Mouse (Mus musculus): ENCODE results near the gene Klf14. TPM values are rescaled to one million over a fixed set of nuclear protein-coding genes. Genes with fewer than 3 reads are reported as not detected.

Klf14 gene
- 0.40 and 0.54 TPM in 2 replicates for polyA plus RNA-seq (2015; fragmentation: Nextera tagmentation; extraction: Ambion mirVana)

DNA sequence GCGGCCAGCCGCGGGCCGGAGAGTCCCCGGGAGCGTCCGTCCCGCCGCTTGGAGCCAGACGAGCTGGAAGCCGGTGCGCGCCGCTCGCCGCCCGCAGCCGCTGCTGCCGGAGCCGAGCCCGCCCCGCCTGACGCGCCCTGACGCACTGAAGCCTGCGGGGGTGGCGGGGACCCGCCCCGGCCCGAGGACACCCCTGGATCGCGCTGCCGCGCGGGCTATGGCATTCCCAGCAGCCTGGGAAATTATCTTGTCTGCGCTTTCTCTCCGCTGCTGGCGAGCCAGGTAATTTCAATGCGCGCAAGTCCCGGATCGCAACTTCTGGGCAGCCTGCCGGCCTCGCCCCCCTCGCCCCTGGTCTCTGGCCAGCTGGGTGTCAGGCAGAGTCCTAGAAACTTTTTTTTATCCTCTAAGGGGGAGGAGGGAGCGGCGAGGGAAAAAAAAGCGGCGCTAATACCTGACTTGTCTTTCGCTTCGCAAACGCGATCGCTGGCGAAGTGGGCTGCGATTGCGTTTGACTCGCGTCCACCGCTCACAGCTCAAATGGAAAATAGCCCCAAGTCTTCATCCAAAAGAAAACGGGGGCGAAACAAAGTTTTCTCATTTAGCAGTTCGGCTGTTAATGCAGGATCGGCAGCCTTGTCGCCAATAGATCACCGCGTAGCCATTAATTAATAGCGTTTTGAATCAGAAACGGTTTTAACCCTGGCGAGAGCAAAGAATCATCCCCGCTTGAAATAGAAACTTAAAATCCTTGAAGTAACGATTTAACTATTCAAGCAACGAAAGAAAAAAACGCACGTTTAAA lies at the start of gene Klf14:
Klf14 (minus strand) TSS at position 343 of the 805 bp plus-strand sequence.
- H3K9ac ChIP-seq: no peak within 1 kb of the TSS
- peaks cover 72% of the 10 kb centered on the region for H3K27me3 ChIP-seq
- H3K4me1 ChIP-seq (replicated peaks): no peaks in the 10 kb centered on the region
- H3K27ac ChIP-seq (replicated peaks): no peak within 1 kb of the TSS
- H3K9me3 ChIP-seq (replicated peaks): peaks cover 5% of the 10 kb centered on the region
- ATAC-seq (ENCODE audit: insufficient read depth): no peak
- H3K4me2 ChIP-seq: peak within 1 kb of the TSS; percentile 60
- no peaks in the 10 kb centered on the region for H3K36me3 ChIP-seq (replicated peaks)
- 1% methylated on average over 75 of the region's 75 CpGs for WGBS (ENCODE audit: insufficient replicate concordance)
- H3K4me3 ChIP-seq (replicated peaks): peak within 1 kb of the TSS; percentile 47

DNA sequence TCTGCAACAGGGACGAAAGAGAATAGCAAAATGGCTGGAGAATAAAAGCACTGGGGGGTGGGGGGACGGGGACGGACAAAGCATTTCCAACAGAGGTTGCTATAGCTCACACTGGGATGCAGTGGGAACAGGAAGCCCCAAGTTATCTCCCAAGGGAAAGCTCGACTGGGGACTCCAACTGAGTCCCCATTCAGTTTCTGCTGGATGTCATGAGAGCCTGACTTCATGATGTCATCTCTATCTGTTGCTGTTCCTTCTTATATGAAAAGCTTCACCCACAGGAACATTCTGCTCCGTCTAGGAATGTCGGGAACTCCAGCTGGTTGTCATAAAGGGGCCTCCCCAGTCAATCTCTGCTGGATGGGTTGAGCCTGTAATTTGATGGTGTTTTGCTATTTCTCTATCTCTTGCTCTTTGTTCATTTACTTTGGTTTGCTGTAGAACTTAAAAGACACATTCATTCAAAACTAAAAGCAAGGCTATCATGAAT lies 47.3 kb upstream of the Klf14 start:
- 53% methylated on average over 6 of the region's 6 CpGs for WGBS (ENCODE audit: insufficient replicate concordance)
- no peak overlapping the region for H3K4me3 ChIP-seq (replicated peaks)
- ATAC-seq (ENCODE audit: insufficient read depth): no peak

DNA sequence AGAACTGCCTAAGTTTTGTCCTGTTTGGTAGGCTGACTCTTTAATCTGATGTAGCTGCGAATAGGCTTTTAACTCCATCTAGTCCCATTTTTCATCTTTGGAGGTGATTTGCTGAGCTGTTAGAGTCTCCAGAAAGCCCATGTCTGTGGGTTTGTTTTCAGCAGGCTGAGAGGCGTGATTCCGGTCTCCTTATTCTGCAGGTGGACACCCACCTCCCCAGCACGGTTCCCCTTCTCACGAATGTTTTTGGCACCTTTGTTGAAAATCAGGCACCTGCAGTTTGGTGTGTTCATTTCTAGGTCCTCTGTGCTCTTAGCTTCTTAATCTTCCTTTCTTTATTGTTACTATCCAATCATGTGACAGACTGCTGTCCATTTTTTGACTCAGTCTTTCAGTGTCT lies 27.5 kb upstream of the Klf14 start:
- Histone ChIP-seq H3K4me1 (replicated peaks) (no peaks in the 10 kb centered on the region; the same call in 1 of the 2 replicates), H3K9me3 (replicated peaks) (no peaks in the 10 kb centered on the region), H3K4me2 (no peak overlapping the region), H3K27me3 (0 out of 2 replicates have a peak, but pooled peaks cover 2% of the 10 kb centered on the region), H3K9ac (no peak overlapping the region), H3K36me3 (replicated peaks) (no peaks in the 10 kb centered on the region), H3K27ac (replicated peaks) (no peak overlapping the region), H3K4me3 (replicated peaks) (no peak overlapping the region)
- 71% methylated on average over 5 of the region's 5 CpGs for WGBS (ENCODE audit: insufficient replicate concordance)
- ATAC-seq (ENCODE audit: insufficient read depth): no peak

More for the DNA sequence above, 47.3 kb upstream of the Klf14 start:
- H3K4me1 ChIP-seq (replicated peaks): no peaks in the 10 kb centered on the region
- no peak overlapping the region for H3K9ac ChIP-seq
- H3K9me3 ChIP-seq (replicated peaks): no peaks in the 10 kb centered on the region
- H3K4me2 ChIP-seq: no peak overlapping the region
- no peaks in the 10 kb centered on the region for H3K27me3 ChIP-seq
- no peak overlapping the region for H3K27ac ChIP-seq (replicated peaks)
- H3K36me3 ChIP-seq (replicated peaks): no peaks in the 10 kb centered on the region

- 50% methylated on average over 4 of the region's 4 CpGs for WGBS (ENCODE audit: insufficient replicate concordance)
- H3K27ac ChIP-seq (replicated peaks): no peak overlapping the region
- H3K36me3 ChIP-seq (replicated peaks): no peaks in the 10 kb centered on the region
- no peak for ATAC-seq (ENCODE audit: insufficient read depth)
- no peaks in the 10 kb centered on the region; the same call in 1 of the 2 replicates for H3K4me1 ChIP-seq (replicated peaks)
- H3K4me2 ChIP-seq: no peak overlapping the region
- peaks cover 8% of the 10 kb centered on the region; the same call in 1 of the 2 replicates for H3K27me3 ChIP-seq
- no peaks in the 10 kb centered on the region for H3K9me3 ChIP-seq (replicated peaks)
- no peak overlapping the region for H3K9ac ChIP-seq
- H3K4me3 ChIP-seq (replicated peaks): no peak overlapping the region
These were observed 24.1 kb upstream of the Klf14 start for GRCm38 (mm10) chr6:30983021-30983420.

DNA sequence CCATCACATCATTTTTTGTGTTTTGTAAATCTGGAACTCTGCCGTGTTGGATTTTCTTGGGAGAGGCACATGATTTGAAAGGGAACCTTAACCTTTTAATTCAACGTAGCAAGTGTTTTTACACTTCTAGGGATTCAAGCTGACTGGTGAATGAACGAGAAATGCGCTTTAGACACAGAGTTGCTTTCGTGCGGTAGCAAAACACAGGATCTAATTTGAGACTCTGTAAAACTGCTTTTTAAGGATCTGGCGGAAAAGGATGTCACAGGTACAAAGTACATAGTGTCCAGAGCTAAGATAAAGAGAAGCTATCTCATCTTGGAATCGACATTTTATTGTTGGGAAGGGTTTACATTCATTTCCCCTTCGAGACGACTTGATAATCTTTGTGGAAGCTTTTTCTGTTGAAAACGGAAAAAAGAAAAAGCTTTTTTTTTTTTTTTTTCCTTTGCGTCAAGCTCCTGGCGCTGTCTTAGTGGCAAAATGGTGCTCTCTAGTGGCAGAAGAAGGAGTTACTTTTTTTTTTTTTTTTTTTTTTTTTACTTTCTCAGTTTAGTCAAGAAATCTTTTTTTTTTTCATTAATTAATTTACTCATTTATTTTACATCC lies 23.6 kb upstream of the Klf14 start:
- no peak for ATAC-seq (ENCODE audit: insufficient read depth)
- H3K36me3 ChIP-seq (replicated peaks): no peaks in the 10 kb centered on the region
- peaks cover 8% of the 10 kb centered on the region; the same call in 1 of the 2 replicates for H3K27me3 ChIP-seq
- no peaks in the 10 kb centered on the region; the same call in 1 of the 2 replicates for H3K4me1 ChIP-seq (replicated peaks)
- no peaks in the 10 kb centered on the region for H3K9me3 ChIP-seq (replicated peaks)
- no peak overlapping the region for H3K4me3 ChIP-seq (replicated peaks)
- H3K9ac ChIP-seq: no peak overlapping the region
- no peak overlapping the region for H3K27ac ChIP-seq (replicated peaks)
- H3K4me2 ChIP-seq: no peak overlapping the region; the same call in 1 of the 2 replicates
- 19% methylated on average over 13 of the region's 13 CpGs for WGBS (ENCODE audit: insufficient replicate concordance)

DNA sequence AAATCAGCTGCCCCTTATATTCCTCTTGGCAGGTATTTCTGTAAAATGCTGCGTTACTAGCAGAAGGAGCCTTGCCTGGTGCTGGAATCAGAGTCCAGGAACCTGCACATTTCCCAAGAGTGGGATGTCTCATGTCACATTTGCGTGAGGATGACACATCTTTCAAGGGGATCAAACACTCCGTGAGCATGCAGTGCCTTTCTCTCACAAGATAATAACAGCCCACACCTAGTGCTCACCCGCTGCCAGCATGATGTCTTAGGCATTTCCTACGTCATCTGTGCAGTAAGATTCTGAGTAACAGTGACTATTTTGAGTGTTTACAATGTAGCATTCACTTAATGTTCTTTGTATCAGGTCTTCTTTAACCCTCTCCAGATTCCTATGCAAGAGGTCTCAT lies 22.5 kb upstream of the Klf14 start:
- Histone ChIP-seq H3K9ac (no peak overlapping the region), H3K27me3 (peaks cover 13% of the 10 kb centered on the region), H3K9me3 (replicated peaks) (no peaks in the 10 kb centered on the region), H3K4me1 (replicated peaks) (no peaks in the 10 kb centered on the region; the same call in 1 of the 2 replicates), H3K4me3 (replicated peaks) (no peak overlapping the region), H3K27ac (replicated peaks) (no peak overlapping the region), H3K36me3 (replicated peaks) (no peaks in the 10 kb centered on the region), H3K4me2 (no peak overlapping the region)
- WGBS (ENCODE audit: insufficient replicate concordance): 67% methylated on average over 5 of the region's 5 CpGs
- no peak for ATAC-seq (ENCODE audit: insufficient read depth)

DNA sequence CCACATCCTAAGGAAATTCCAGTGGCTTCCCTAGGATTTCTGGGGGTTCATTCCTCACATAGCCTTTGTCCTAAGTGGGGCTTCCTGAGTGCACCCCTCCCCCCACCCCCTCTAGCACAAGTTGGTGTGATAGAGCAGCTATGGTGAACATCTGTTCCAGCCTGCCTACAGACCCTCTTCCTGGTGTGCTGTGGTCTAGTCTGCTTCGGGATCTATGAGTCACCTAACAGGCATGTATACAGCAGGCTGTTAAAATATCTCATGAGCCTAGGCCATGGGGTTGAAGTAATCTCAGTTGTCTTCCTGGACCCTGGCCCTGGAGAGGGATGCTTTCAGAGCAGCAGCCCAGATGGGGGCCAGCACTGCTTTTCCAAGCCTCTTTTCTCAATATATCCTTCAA lies 19.7 kb upstream of the Klf14 start:
- no peak overlapping the region for H3K4me3 ChIP-seq (replicated peaks)
- H3K4me1 ChIP-seq (replicated peaks): no peaks in the 10 kb centered on the region; the same call in 1 of the 2 replicates
- no peak overlapping the region for H3K9ac ChIP-seq
- no peak overlapping the region for H3K27ac ChIP-seq (replicated peaks)
- H3K4me2 ChIP-seq: no peak overlapping the region
- H3K9me3 ChIP-seq (replicated peaks): no peaks in the 10 kb centered on the region
- 32% methylated on average over 1 of the region's 1 CpGs for WGBS (ENCODE audit: insufficient replicate concordance)
- ATAC-seq (ENCODE audit: insufficient read depth): no peak
- no peaks in the 10 kb centered on the region for H3K36me3 ChIP-seq (replicated peaks)
- H3K27me3 ChIP-seq: peaks cover 13% of the 10 kb centered on the region

DNA sequence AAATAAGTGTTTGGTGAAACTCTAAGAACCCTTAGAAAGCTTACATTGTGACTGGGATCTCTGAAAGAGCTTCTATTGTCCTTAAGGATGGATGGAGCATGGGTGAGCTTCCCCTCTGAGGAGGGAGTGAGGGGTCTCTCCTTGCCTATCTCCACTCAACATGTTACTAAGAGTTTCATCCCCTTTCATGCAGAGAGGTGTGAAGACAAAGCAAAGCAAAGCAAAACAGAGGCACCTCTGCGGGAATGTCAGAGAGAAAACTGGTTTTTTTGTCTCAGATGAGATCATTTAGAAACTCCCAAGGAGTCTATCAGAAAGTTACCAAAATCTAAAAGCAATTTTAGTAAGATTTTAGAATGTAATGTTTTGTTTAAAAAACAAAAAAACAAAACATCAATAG lies 13.2 kb upstream of the Klf14 start:
- no peaks in the 10 kb centered on the region for H3K36me3 ChIP-seq (replicated peaks)

DNA sequence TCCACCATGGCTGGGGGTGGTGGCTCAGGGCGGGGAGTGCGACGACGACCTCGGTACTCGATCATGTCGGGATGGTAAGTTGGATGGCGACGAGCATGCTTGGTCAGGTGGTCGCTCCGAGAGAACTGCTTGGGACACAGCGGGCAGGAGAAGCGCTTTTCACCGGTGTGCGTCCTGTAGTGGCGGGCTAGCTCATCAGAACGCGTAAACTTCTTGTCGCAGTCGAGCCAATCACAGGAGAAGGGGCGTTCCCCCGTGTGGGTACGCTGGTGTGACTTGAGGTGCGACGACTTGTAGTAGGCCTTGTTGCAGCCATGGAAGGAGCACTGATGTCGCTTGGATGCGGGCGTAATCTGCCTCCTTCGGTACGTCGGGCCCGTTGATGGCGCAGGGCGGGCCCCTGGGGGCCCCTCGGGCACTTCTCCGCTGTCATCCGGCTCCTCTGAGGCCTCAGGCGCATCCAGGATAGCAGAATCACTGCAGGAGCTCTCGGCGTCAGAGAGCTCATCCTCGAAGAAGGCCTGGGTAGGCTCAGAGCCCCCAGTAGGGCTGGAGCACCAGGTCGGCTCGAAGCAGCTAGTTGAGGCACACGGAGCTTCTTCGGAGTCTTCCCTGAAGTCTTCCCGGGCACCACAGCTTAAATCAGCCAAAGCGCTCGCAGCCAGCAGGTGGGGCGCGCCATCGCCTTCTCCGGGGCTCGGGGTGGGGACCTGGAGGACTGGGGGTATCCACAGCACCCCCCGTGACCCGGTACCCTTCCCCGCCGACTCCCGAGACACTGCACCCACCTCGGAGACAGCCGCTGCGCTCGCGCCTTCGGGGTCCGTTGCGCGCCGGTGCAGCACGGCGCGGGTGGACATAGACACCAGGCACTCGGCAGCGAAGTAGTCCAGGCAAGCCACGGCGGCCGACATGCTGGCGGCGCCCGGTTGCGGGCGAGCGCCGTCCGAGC lies 818 bp downstream of the Klf14 start:
- no peaks in the 10 kb centered on the region for H3K4me1 ChIP-seq (replicated peaks)
- no peaks in the 10 kb centered on the region for H3K36me3 ChIP-seq (replicated peaks)
- peaks cover 65% of the 10 kb centered on the region for H3K27me3 ChIP-seq
- H3K4me2 ChIP-seq: peak overlapping the region; percentile 60
- H3K9me3 ChIP-seq (replicated peaks): peaks cover 5% of the 10 kb centered on the region
- WGBS (ENCODE audit: insufficient replicate concordance): 8% methylated on average over 84 of the region's 84 CpGs
- ATAC-seq (ENCODE audit: insufficient read depth): no peak
- peak overlapping the region; percentile 47 for H3K4me3 ChIP-seq (replicated peaks)
- no peak overlapping the region for H3K9ac ChIP-seq
- no peak overlapping the region for H3K27ac ChIP-seq (replicated peaks)

More for the DNA sequence above, 13.2 kb upstream of the Klf14 start:
- no peak for ATAC-seq (ENCODE audit: insufficient read depth)
- no peak overlapping the region for H3K27ac ChIP-seq (replicated peaks)
- H3K4me1 ChIP-seq (replicated peaks): no peaks in the 10 kb centered on the region
- WGBS (ENCODE audit: insufficient replicate concordance): 66% methylated on average over 1 of the region's 1 CpGs
- no peak overlapping the region for H3K9ac ChIP-seq
- H3K4me2 ChIP-seq: no peak overlapping the region
- H3K4me3 ChIP-seq (replicated peaks): no peak overlapping the region
- H3K9me3 ChIP-seq (replicated peaks): no peaks in the 10 kb centered on the region
- H3K27me3 ChIP-seq: peaks cover 13% of the 10 kb centered on the region

GRCm38 (mm10) chr6:30939264-30939663 lies 19.6 kb downstream of the Klf14 start:
- Histone ChIP-seq H3K4me2 (no peak overlapping the region), H3K36me3 (replicated peaks) (no peaks in the 10 kb centered on the region), H3K4me3 (replicated peaks) (no peak overlapping the region), H3K27me3 (no peaks in the 10 kb centered on the region), H3K27ac (replicated peaks) (no peak overlapping the region), H3K9ac (no peak overlapping the region), H3K9me3 (replicated peaks) (no peaks in the 10 kb centered on the region), H3K4me1 (replicated peaks) (no peaks in the 10 kb centered on the region)
- ATAC-seq (ENCODE audit: insufficient read depth): no peak
- 55% methylated on average over 5 of the region's 5 CpGs for WGBS (ENCODE audit: insufficient replicate concordance)

All from liver, embryonic 15.5 days (tissue).